Mouse (Mus musculus) lung, postnatal 0 days (tissue): ENCODE data around the gene Pno1.

Experiments
- CTCF ChIP-seq: IDR thresholded peaks from 2 replicates; pipeline ENCODE4 v1.5.1; 2016; ENCODE audit warnings: antibody characterized with exemption, mild to moderate bottlenecking
- EP300 ChIP-seq: IDR thresholded peaks from 2 replicates; pipeline ENCODE4 v1.6.1; 2016; ENCODE audit warnings: antibody characterized with exemption, mild to moderate bottlenecking, control low read depth

GRCm38 (mm10) chr11:17257443-17257842, 46.1 kb upstream of the Pno1 start, which contains the start of gene C1d:
- TF ChIP-seq CTCF (no peak), EP300 (no peak; the same call in 1 of the 2 replicates)
